Mouse (Mus musculus) lung, postnatal 36 days (tissue): ENCODE data around the gene Itsn1.
A peak's percentile ranks its signal among the peaks of the same experiment; 100 is the strongest.

Experiments used
- DNase-seq: peaks from one replicate; pipeline ENCODE4 v3.0.0; 2022; ENCODE audit warnings: mixed read lengths

The Itsn1 gene

DNA sequence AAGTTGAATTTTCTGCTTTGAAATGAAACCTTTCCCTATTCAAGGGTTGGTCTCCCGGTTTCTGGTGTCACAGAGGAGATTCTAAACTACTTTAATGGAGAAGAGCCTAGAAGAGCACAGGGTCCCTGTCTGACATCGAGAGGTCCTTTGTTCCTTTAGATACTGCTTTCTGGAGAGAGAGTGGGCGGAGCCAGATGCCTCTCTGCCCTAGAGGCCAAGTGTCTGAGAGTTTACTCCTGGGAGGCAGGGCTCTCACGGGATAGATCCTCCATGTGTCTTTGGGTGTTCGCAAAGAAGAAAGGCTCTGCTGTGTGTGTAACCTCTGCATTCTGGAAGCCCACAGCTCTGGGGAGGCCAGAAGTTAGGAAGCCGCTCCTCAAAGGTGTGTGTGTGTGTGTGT is 190.0 kb downstream of the Itsn1 start:
- DNase-seq = no peak

DNA sequence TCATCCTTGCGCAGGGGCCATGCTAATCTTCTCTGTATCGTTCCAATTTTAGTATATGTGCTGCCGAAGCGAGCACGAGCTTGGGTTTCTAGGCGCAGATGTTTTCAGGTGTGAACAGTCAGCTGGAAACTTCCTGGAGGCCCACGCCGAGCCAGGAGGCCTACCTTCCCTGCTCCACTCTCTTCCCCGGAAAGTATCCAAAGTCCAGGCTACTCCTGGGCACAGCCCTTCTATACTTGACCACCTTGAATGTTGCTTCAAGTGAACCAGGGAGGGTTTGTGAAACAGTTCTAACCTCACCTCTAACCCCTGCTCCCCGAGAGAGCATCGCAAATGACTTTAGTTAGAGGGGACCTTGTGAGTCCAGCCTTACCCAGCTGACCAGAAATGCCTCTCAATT is 192.3 kb downstream of the Itsn1 start:
- no peak for DNase-seq

DNA sequence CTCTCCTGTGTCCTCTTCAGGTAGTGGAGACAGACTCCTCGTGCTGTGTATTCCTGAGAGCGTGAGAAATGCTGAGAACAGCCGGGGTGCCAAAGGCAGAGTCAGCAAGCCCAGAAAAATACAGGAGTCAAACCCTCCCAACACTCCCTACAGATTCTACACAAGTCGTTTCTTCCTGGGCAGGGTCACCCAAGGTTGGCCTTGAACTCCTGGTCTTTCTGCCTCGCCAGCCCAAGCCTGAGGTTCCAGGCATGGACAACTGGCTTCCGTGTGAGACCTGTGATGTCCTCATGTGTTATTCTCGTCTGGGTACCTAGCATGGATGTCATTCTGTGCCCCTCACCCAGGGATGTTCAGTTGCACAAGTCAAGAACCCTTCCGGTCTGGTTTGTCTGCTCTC is 193.9 kb downstream of the Itsn1 start:
- no peak for DNase-seq

DNA sequence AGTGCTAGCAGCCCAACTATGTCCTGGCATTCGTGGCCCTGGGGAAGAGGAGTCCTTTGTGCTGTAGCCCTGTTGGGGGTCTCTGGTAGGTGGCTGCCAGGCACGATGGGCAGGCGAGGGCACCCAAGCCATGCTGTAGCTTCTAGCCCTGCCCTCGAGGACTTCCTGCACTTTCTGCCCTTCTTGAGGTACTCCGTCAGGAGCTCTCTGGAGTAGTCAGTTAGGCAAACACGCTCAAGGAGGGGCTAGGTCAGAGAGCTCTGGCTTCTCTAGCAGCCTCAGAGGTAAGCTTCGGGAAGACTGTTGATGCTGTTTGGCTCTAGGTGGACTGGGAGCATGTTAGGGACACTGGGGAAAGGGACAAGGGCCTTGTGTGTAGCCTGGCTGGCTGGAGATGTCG is 195.3 kb downstream of the Itsn1 start:
- peak; percentile 27 for DNase-seq

DNA sequence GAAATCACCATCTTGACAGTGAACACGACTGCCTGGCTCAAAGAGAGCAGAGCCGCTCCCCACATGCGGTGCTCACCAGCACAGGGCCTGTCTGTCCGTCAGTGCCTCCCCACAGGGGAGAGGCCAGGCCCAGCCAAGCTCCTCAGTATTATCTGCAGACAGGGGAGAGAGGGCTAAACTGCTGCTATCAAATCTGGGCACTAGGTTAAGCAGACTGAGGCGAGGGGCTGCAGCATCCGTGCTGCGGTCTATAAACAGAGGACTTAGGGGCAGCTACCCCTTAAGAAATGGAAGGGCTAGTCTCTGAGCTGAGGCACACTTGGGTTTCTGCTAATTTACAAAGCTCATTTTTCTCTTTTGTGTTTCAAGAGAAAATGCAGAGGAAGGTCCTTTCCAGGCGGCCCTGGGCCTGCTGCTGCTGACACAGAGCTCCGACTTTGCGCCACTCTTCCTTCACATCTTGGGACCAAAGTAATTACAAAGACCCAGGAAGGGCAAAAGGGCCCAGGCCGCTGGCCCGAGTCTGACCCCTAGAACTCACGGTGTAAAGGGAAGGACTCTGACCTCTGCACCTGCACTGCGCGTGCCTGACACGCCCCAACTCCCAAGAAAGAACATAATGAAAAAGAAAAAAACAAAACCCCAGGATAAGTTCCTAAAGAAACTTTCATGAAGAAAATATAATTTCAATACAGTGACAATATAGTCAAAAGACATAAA is 199.0 kb downstream of the Itsn1 start:
- DNase-seq = no peak

DNA sequence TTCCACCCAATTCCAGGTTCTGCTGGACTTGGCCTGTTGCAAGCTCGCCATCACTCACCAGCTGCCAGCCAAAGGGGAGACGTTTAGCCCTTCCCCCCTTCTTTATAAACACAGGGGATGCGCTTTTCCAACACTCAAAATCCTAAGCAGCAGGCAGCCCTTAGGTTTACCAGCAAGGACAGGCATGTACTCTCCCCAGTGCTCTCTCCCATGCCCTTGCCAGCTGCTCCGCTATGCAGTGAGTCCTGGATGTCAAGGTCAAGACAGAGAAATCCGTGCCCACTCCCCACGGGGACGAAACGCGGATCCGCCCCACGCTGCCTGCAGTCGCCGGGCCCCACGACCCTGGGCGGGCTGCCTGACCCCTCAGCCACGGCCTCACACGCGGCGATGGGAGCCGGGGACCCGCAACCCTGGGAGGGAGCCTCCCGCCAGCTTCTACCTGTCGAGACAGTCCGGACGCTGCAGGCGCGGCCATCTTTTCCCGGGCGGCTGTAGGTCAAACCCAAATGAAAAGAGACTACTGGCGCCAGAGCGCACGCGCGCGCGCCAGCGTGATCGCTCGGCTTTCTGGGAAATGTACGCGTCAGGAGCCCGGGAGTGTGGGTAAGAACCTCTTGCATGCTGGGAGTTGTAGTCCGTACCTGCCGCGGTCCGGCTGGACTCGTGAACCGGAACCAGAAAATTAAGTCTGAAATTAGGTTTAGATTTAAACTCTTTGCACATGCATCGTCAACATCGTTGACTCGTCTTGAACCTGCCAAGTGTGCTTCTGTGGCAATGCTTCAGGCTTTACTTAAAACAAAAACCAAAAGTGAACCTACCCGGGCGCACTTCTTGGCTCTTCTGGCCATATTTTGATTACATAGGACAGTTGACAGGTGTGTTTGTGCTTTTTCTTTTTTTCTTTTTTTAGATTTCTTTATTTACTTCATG is 202.3 kb downstream of the Itsn1 start:
- peak; percentile 97 for DNase-seq

DNA sequence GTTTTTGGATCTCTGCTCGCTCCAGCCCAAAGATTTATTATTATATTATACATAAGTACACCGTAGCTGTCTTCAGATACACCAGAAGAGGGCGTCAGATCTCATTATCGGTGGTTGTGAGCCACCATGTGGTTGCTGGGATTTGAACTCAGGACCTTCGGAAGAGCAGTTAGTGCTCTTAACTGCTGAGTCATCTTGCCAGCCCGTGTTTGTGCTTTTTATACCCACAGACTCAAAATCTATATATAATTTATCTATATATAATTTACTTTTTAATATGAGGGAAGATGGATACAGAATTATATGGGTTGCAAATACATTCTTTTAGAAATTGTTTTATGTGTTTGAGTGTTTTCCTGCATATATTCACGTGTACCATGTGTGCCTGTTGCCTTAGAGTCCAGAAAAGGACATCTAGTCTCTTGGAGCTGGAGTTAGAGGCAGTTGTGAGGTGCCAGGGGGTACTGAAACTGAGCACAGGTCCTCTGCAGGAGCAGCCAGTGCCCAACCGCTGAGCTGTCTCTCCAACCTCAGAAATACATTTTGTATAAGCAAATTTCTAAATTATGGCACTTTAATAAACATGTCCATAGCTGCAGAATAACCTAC is 203.1 kb downstream of the Itsn1 start:
- no peak for DNase-seq

DNA sequence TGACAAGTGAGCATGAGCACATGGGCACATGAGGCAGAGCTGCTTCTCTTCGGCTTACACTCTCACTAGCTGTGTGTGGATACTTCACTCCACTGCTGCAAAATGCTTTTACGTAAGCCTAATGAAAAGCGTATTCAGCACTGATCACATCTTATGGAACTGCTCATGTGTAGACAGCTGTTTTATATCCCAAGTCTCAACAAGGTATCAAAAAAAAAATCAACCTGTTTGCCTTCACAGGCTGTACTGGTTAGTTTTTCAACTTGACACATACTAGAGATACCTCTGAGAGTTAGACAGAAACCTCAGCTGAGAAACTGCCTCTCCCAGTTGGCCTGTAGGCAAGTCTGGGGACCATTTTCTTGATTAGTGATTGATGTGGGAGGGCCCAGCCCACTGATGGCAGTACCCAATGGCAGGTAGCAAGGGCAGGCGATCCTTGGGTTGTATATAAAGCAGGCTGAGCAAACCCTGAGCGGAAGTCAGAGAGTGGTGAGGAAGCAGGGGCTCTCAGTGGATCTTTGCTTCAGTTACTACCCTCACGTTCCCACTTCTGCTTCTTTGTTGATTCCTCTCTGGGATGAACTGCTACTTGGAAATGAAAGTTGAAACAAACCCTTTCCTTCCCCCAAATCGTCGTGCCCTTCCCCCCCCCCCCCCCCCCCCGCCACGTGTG is 203.9 kb downstream of the Itsn1 start:
- DNase-seq = peak; percentile 16

DNA sequence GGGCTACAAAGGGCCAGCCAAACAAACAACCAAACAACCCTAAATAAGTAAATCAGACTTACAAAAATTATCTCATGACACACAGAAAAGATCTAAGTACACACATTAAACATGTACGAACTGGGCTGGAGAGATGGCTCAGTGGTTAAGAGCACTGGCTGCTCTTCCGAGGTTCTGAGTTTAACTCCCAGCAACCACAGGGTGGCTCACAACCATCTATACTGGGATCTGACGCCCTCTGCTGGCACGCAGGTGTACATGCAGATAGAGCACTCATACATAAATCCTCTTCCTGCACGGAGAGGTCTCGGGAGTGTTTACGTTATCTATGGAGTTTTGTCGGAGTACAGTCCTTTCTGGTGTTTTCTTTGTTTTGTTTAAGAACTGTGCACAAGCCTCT is 206.0 kb downstream of the Itsn1 start:
- DNase-seq = peak; percentile 65

DNA sequence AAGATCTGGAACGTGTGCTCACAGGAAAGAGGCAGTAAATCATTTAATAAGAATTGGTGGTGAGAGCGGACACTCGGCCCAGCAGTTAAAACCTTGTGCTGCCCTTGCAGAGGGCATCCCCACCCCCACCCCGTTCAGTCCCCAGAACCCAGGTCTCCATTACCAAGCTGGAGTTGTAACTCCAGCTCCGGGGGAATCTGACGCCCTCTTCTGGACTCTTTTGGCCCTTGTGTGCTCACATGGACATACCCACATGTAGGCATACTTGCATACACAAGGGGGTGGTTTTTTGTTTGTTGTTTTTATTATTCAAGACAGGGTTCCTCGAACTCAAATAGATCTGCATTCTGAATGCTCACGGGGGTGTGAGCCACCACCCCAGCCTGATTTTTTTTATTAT is 206.6 kb downstream of the Itsn1 start:
- no peak for DNase-seq

DNA sequence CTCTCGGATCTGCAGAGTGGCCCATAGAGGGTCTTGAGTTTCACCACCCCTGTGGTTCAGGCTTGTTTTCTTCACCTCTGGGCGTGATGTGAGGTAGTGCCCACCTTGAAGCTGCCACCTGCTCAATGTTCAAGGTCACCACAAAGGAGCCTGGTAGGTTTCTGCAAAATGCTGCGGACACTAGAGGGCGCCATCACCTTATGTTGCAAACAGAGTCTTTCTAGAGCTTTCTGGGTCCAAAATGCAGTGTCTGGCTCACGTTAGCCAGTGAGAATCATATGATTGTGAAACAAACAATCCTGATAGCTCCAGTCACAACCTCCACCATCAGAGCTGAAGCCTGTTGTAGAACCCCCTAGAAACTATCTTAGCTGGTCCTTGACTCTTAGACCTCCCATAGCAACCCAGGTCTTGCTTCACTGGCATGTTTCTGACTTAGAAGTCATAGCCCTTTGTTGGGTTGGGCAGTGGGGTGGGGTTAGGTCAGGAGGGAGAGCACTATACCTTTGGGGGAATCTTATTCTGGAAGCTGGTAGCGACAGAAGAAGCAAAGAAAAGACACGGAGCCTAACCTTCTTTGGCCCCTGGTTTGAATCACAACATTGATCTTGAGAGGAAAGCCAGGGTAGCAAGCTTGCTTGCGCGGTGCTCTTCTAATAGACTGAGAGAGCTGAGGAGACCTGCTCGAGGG is 207.4 kb downstream of the Itsn1 start:
- peak; percentile 94 for DNase-seq

DNA sequence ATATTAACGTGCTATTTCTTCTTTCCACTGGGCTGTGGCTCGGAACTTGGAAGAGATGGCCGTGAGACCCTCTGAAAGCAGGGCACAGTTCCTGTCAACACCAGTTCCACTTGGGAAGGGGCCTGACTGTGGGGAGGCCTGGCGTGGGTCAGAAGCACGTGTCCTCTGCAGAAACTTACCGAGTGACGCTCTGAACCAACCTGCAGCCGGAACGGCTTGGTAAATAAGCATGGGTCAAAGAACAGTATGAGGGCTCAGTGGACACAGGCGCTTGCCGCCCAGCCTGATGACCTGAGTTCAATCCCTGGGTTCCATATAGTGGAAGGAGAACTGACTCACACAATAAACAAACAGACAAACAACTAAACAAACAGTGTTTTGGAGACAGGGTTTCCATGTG is 208.2 kb downstream of the Itsn1 start:
- DNase-seq = no peak

DNA sequence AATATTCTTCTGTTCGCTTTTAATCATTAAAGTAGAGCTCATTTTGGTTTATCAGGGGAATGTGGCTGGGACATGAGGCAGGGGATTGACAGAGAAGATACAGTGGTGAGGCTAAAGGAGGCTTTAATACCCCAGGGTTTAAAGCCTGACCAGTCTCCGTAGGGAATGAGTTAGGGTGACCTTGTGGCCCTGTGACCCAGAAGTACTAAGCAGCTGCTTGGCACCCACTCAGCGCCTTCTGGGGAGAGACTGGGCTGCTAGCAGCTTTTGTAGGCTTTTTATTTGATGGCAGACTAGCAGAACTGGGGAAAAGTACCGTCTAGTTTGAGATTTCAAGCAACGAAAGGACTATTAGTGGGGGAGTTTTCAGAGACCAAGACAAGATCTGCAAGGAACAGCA is 209.1 kb downstream of the Itsn1 start:
- no peak for DNase-seq

DNA sequence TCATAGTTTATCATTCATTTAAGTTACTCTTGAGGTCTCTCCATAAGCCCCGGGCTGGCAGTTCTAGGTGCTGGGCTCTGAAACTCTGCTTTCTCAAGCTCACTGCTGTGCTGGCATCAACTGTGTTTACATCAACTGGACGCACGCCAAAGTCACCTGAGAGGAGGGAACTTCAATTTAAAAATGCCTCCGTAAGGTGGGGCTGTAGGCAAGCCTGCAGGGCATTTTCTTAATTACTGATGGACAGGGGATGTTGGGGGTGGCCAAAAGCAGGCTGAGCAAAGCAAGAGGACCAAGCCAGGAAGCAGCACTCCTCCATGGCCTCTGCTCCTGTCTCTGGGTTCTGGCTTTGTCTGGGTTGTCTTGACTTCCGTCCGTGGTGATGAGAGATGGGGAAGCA is 211.6 kb downstream of the Itsn1 start:
- DNase-seq = peak; percentile 51

DNA sequence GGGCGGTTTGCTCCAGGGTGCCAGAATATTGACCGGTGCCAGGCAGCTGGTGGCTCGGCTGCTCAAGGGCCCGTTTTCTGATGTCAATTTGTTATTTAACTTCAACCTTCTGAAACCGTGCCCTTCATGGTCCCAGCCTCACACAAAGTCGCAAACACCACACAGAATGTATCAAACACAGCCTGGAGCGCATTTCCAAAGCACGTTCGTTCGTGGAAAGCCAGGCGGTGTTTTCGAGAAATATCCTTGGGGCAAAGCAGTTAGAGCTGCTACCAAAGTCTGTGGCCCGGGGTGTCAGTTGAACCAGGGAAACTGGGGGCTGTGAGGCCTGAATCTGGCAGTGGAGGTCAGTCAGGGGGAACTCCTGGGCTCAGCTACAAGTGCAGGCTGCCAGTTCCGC is 213.1 kb downstream of the Itsn1 start:
- DNase-seq = no peak

DNA sequence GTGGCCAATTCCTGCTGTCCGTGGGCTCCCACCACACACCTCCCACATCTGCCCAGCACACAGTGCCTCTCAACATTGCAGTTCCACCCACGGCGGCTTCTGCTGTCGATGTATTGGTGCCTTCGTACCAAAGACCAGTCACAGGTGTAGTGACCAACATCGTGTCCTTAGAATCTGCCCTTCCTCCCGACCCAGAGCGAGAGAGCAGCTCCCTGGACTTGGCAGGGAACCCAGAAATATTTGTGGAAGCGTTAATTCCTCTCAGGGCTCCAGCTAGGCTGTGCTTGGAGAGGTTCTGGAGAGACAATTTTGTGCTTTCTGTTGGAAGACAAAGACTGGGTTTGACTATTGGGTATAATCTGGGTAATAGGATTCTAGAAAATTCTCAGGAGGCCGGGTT is 217.2 kb downstream of the Itsn1 start:
- no peak for DNase-seq

DNA sequence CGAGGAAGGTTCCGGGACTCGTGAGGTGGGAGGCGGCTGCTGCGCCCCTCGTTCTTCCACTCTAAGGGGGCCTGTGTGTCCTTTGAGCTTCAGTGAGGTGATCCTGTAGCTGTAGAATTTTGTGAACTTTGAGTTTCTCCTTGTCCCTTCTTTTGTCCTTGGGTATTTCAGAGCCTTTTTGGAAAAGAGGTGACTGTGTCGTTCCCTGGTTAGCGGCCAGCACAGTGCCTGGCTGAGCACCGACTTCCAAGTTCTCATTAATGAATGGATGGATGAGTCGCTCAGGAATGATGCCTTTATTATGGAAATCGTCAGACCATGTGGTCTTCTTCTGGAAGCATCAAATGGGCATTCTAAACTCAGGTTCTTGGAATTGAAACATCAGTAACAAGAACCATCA is 218.0 kb downstream of the Itsn1 start:
- DNase-seq = no peak

DNA sequence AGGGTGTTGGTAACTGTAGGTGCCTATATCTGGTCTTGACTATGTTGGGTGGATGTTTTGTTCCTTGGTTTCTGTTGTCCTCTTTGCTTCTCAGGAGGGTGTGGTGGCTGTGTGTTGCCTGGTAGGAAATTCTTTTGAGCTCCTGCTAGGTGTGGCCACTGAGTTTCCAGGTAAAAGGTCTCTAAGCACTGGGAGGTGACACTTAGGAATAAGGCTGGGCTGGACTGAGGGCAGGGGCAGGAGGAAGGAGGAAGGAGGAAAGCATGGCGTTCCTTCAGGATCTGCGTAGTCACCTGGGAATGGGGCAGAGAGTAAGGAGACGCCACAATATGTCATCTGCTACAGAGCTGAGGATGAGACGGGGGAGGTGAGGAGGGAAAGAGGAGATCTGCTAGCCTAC is 224.9 kb downstream of the Itsn1 start:
- no peak for DNase-seq

DNA sequence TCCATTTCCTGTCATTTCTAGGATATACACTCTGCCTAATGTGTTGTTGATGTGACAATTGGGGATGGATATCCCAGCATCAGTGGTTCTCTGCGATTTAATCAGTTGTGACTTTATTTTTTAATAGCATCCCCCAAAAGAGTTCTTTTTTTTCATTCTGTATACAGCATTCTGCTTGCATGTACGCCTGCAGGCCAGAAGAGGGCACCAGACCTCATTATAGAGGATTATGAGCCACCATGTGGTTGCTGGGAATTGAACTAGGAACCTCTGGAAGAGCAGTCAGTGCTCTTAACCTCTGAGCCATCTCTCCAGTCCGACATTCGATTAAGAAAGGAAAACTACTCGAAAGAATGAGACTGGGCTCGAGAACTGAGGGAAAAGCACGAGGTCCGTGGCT is 225.7 kb downstream of the Itsn1 start:
- no peak for DNase-seq

DNA sequence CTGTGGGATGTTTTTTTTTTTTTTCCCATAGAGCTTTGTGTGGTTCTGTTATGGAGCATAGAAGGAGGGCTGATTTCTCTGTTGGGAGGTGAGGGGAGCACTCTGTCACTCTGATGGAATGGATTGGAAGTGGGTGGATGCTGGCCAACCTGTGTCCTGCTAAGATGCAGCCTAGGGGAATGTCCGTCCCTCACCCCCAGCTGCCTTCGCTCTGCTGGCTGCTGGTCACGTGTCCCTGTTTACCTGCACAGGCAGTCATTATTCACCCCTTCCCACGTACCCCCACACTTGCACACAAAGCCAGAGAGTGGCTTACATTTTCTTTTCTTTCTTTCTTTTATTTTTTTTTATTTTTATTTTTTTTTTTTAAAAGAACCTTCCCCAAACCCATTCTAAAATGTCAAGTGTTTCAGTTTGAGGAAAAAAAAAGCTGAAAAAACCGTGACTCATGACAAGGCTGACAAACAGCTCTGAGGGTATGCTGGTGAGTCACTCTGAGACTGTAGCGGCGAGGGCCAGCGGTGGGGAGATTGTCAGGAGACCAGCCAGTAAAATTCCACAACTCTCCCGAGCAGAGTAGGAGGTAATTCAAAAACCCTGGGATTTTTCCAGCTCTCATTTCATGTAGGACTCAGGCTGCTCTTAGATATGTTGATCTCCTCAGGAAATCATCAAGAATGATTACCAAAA is 233.3 kb downstream of the Itsn1 start:
- DNase-seq = peak; percentile 53

DNA sequence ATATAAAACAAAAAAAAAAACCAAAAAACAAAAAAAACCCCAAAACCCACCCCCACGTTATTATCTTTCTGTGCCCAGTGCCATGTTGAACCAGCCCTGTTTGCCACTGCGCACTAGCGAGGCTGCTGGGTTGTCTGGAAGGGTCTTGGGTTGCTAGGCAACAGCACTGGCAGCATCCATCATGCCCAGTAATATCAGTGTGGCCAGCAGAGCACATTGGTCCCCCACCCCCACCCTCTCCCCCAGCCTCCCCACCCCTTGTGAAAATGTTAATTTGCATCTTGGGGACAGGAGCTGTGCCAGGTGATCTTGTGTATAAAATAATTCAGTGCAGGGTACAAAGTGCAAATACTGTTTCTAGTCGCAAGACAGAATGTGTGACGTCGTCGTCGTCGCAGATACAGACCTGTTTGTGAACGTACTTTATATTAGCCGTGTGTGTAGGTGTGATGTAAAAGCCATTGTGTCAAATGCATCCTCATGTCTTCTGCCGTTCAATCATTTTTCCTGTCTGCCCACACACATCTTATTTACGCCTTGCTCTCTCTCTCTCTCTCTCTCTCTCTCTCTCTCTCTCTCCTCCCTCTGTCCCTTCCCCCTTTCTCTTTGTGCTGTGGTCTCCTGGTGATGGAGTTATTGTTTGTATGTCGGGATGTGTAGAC is 233.9 kb downstream of the Itsn1 start:
- no peak for DNase-seq

DNA sequence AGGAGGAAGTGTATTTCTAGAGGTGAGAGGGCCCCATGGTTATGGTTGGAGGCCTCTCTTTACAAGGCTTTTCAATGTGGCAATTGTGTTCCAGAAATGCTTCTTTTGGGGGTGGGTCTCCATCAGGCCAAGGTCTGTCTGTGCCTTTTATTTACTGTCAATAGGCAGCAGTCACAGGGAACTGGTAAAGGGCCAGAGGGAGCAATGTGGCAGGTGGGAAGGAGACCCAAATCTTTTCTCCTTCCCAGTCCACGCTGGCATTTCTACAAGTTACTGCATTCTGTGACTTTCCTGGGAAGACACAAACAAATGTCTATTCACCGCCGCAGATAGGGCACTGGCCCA is 234.4 kb downstream of the Itsn1 start:
- DNase-seq = no peak
